Mouse (Mus musculus) ES-E14 (cell line): Measurements from ENCODE around the gene Arhgap10. TPM values are rescaled to one million over a fixed set of nuclear protein-coding genes. Genes with fewer than 3 reads are reported as not detected.

ENCODE experiments used
- DNase-seq: peaks from one replicate; pipeline ENCODE4 v3.0.0-alpha.2; 2013; ENCODE audit warnings: low read depth, low spot score
- H3K27ac ChIP-seq: 2 replicates; pipeline ENCODE4 v1.5.1; 2012; ENCODE audit warnings: low read depth, mild to moderate bottlenecking, low read length, moderate library complexity, mixed read lengths; ENCODE audit not compliant: poor library complexity, insufficient read depth, severe bottlenecking
- H3K36me3 ChIP-seq: 2 replicates; pipeline ENCODE4 v1.6.1; 2012; ENCODE audit warnings: mild to moderate bottlenecking, low read length, moderate library complexity, mixed read lengths; ENCODE audit not compliant: control insufficient read depth, poor library complexity, insufficient read depth, severe bottlenecking
- H3K4me1 ChIP-seq, 2 experiments: fragments of 150-350 bp in 1 of 2; sonication (generic) in 1 of 2; 2 replicates each; pipeline ENCODE4 v1.6.1; 2012; ENCODE audit warnings: low read length in 2 of 2, mild to moderate bottlenecking in 1 of 2, mixed read lengths in 1 of 2; ENCODE audit not compliant: control insufficient read depth in 2 of 2, insufficient read depth in 2 of 2, poor library complexity in 1 of 2
- H3K4me3 ChIP-seq, 2 experiments: fragments of 150-350 bp in 1 of 2; sonication (generic) in 1 of 2; 2 replicates each; pipeline ENCODE4 v1.5.1; 2012; ENCODE audit warnings: low read length in 2 of 2, low read depth in 1 of 2, mild to moderate bottlenecking in 1 of 2, mixed read lengths in 1 of 2; ENCODE audit not compliant: insufficient read depth in 1 of 2, poor library complexity in 1 of 2, severe bottlenecking in 1 of 2
- H3K9ac ChIP-seq: 2 replicates; pipeline ENCODE4 v1.6.1; 2012; ENCODE audit warnings: low read depth, mild to moderate bottlenecking, low read length, mixed read lengths; ENCODE audit not compliant: poor library complexity, insufficient read depth, severe bottlenecking
- H3K9me3 ChIP-seq: fragments of 150-350 bp; sonication (generic); 2 replicates; pipeline ENCODE4 v1.6.1; 2012; ENCODE audit warnings: low read depth, mild to moderate bottlenecking, low read length; ENCODE audit not compliant: control insufficient read depth, insufficient read depth
- CHD2 ChIP-seq: IDR thresholded peaks from 2 replicates; pipeline ENCODE4 v1.6.1; 2014; ENCODE audit warnings: mild to moderate bottlenecking, low read depth, low read length, inconsistent platforms
- HCFC1 ChIP-seq: IDR thresholded peaks from 2 replicates; pipeline ENCODE4 v1.6.1; 2012; ENCODE audit warnings: low read length, inconsistent platforms, borderline replicate concordance; ENCODE audit not compliant: insufficient read depth
- MAFK ChIP-seq: IDR thresholded peaks from 2 replicates; pipeline ENCODE4 v1.6.1; 2014; ENCODE audit warnings: mild to moderate bottlenecking, low read depth, low read length, inconsistent platforms; ENCODE audit not compliant: insufficient read depth
- ZC3H11A ChIP-seq: IDR thresholded peaks from 2 replicates; pipeline ENCODE4 v1.6.1; 2012; ENCODE audit warnings: low read depth, mild to moderate bottlenecking, inconsistent platforms, low read length, borderline replicate concordance
- ZNF384 ChIP-seq: IDR thresholded peaks from 2 replicates; pipeline ENCODE4 v1.6.1; 2012; ENCODE audit warnings: low read depth, low read length, inconsistent platforms
- in situ Hi-C, 2 experiments: fragments of 600-800 bp; cut with MboI; formaldehyde crosslinking; loops; one replicate each; pipeline ENCODE4 v1.15.1; 2025; ENCODE audit warnings: low sequenced_read_pairs in 2 of 2, inconsistent platforms in 1 of 2; ENCODE audit not compliant: unreplicated experiment in 2 of 2
- total RNA-seq: library from RNA; depleted of rRNA; stranded (reverse); fragments of 300-350 nt; gene quantifications from 2 replicates; pipeline ENCODE4 v1.2.3, GENCODE M21; 2012

The Arhgap10 gene
- total RNA-seq, 1 experiment, result 10.8 TPM

GRCm38 (mm10) chr8:77278246-77278645 is 239.5 kb downstream of the Arhgap10 start:
- Histone ChIP-seq H3K9me3 (no peaks in the 10 kb centered on the region), H3K4me3 (no peak overlapping the region), H3K9ac (no peak overlapping the region), H3K4me1 (no peaks in the 10 kb centered on the region), H3K27ac (no peak overlapping the region), H3K36me3 (0 out of 2 replicates have a peak, but pooled peaks cover 2% of the 10 kb centered on the region)
- no peak for TF ChIP-seq ZNF384
- no peak for TF ChIP-seq MAFK
- TF ChIP-seq ZC3H11A, result no peak
- no peak for TF ChIP-seq HCFC1
- TF ChIP-seq CHD2, result no peak
- in situ Hi-C loops, result no loop called here
- no peak for DNase-seq

- Histone ChIP-seq H3K9me3 (no peaks in the 10 kb centered on the region), H3K4me1 (no peaks in the 10 kb centered on the region; a peak in 1 of 4 replicates), H3K27ac (no peak overlapping the region; the same call in 1 of the 2 replicates), H3K9ac (no peak overlapping the region), H3K36me3 (0 out of 2 replicates have a peak, but pooled peaks cover 2% of the 10 kb centered on the region), H3K4me3 (no peak overlapping the region)
- in situ Hi-C loops, result no loop called here
- TF ChIP-seq MAFK (no peak), CHD2 (no peak), ZC3H11A (no peak), ZNF384 (no peak), HCFC1 (no peak)
- no peak for DNase-seq
Measured at GRCm38 (mm10) chr8:77276827-77277226, 240.9 kb downstream of the Arhgap10 start.

- no peaks in the 10 kb centered on the region; a peak in 1 of 4 replicates for H3K4me1 ChIP-seq
- no peak for DNase-seq
- H3K27ac ChIP-seq, result no peak overlapping the region
- H3K36me3 ChIP-seq, result 0 out of 2 replicates have a peak, but pooled peaks cover 2% of the 10 kb centered on the region
- in situ Hi-C loops, result no loop called here
- no peak overlapping the region for H3K4me3 ChIP-seq
- no peak overlapping the region for H3K9ac ChIP-seq
- no peaks in the 10 kb centered on the region for H3K9me3 ChIP-seq
- no peak for TF ChIP-seq ZC3H11A
- no peak for TF ChIP-seq CHD2
Measured at GRCm38 (mm10) chr8:77275571-77275970, 242.2 kb downstream of the Arhgap10 start.

- no peak for DNase-seq
- Histone ChIP-seq H3K27ac (no peak overlapping the region), H3K9me3 (no peaks in the 10 kb centered on the region)
Measured at GRCm38 (mm10) chr8:77272136-77272535, 245.6 kb downstream of the Arhgap10 start.

GRCm38 (mm10) chr8:77267941-77268405 is 249.8 kb downstream of the Arhgap10 start:
- DNase-seq, result no peak

More at GRCm38 (mm10) chr8:77272136-77272535, 245.6 kb downstream of the Arhgap10 start:
- Histone ChIP-seq H3K4me1 (no peaks in the 10 kb centered on the region; a peak in 1 of 4 replicates), H3K36me3 (0 out of 2 replicates have a peak, but pooled peaks cover 2% of the 10 kb centered on the region), H3K9ac (no peak overlapping the region), H3K4me3 (no peak overlapping the region)
- in situ Hi-C loops, result no loop called here
- TF ChIP-seq HCFC1 (no peak), CHD2 (no peak), ZC3H11A (no peak), ZNF384 (no peak), MAFK (no peak)

More at GRCm38 (mm10) chr8:77267941-77268405, 249.8 kb downstream of the Arhgap10 start:
- Histone ChIP-seq H3K9me3 (no peaks in the 10 kb centered on the region), H3K9ac (no peak overlapping the region), H3K4me1 (no peaks in the 10 kb centered on the region; a peak in 1 of 4 replicates), H3K36me3 (no peaks in the 10 kb centered on the region), H3K4me3 (no peak overlapping the region), H3K27ac (no peak overlapping the region)
- in situ Hi-C loops, result no loop called here
- TF ChIP-seq MAFK (no peak), ZC3H11A (no peak), CHD2 (no peak), HCFC1 (no peak), ZNF384 (no peak)
